Mouse (Mus musculus): ENCODE measurements at regions not wholly inside any gene's neighbourhood (a gene's known extent, or its start where the extent isn't known, plus 50 kb on each side); places are given as distances from the start of the nearest gene placed in this dataset.

DNA sequence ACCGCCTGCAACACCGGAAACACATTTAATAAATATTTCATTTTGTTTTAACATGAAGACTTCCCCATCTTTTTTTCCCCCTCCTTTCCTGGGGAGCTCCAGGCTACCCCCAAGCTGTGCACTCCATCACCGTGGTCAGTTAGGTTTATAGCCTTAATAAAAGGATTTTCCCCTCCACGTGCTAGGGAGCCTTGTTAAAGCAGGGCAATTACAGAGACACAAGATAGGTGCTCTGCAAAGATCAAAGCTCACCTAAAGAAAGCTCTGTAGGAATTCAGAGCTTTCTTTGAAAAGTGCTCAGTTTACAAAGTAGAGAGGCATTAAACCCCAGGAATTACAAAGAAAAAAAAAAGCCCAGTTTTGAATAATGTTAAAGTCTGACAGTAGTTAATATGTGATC is 61.6 kb upstream of the Etaa1 start:
- no peak for ATAC-seq (ENCODE audit: insufficient read depth, low FRiP score, low read depth)
- 23% methylated on average over 4 of the region's 4 CpGs for WGBS

DNA sequence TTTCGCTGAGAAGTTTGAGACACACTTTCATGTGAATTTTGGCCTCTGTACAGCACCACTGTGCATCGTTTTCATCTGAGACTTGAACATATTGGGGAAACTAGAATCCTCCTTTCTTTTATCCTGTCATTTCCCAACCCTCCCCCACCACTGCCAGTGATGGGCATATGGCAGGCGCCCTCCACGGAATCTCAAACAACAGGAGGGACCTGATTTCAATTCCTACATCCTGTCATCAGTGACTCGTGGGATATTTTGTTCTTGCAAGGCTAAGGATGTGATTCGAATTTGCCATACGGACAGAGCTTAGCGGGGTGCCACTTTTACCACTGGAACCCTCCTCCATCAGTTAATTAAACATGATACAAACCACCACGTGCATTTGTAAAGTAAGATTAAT is 60.9 kb upstream of the Etaa1 start:
- Histone ChIP-seq H3K4me1 (peaks cover 11% of the 10 kb centered on the region; the same call in 1 of the 2 replicates), H3K4me2 (no peak overlapping the region; the same call in 1 of the 2 replicates), H3K27ac (no peak overlapping the region), H3K27me3 (replicated peaks) (no peaks in the 10 kb centered on the region), H3K9ac (no peak overlapping the region), H3K9me3 (no peaks in the 10 kb centered on the region), H3K36me3 (no peaks in the 10 kb centered on the region), H3K4me3 (replicated peaks) (no peak overlapping the region)
- no peak for ATAC-seq (ENCODE audit: insufficient read depth, low FRiP score, low read depth)
- 31% methylated on average over 9 of the region's 9 CpGs for WGBS

More for the DNA sequence above, 61.6 kb upstream of the Etaa1 start:
- H3K27me3 ChIP-seq (replicated peaks) = no peaks in the 10 kb centered on the region
- H3K9ac ChIP-seq = no peak overlapping the region
- H3K36me3 ChIP-seq = no peaks in the 10 kb centered on the region
- no peaks in the 10 kb centered on the region for H3K9me3 ChIP-seq
- no peak overlapping the region for H3K4me2 ChIP-seq
- no peak overlapping the region for H3K4me3 ChIP-seq (replicated peaks)
- peaks cover 11% of the 10 kb centered on the region; the same call in 1 of the 2 replicates for H3K4me1 ChIP-seq
- no peak overlapping the region for H3K27ac ChIP-seq

DNA sequence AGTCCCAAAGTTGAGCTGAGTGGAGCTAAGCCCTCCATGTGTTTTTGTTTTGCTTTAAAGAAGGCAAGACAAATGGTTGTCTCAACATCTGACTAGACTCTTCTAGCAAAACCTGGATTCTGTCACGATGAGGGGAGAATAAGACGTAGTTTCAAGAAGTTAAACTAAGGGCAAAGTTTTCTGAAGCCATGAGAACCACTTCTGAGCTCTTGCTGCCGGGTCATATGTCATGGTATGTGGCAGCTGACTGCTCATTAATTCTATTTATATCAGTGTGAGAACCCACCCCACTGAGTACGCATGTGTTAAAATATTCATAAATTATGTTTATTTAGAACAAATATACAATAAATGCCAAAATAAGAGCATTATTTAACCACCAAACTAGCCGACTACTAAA is 58.4 kb upstream of the Etaa1 start:
- Histone ChIP-seq H3K4me3 (replicated peaks) (no peak overlapping the region), H3K27ac (0 out of 2 replicates have a peak overlapping the region, but pooled peaks have one; percentile 2), H3K36me3 (no peaks in the 10 kb centered on the region), H3K9me3 (no peaks in the 10 kb centered on the region), H3K27me3 (replicated peaks) (no peaks in the 10 kb centered on the region), H3K9ac (no peak overlapping the region), H3K4me1 (peaks cover 11% of the 10 kb centered on the region; the same call in 1 of the 2 replicates), H3K4me2 (no peak overlapping the region)
- WGBS = 37% methylated on average over 5 of the region's 5 CpGs
- ATAC-seq (ENCODE audit: insufficient read depth, low FRiP score, low read depth) = no peak

DNA sequence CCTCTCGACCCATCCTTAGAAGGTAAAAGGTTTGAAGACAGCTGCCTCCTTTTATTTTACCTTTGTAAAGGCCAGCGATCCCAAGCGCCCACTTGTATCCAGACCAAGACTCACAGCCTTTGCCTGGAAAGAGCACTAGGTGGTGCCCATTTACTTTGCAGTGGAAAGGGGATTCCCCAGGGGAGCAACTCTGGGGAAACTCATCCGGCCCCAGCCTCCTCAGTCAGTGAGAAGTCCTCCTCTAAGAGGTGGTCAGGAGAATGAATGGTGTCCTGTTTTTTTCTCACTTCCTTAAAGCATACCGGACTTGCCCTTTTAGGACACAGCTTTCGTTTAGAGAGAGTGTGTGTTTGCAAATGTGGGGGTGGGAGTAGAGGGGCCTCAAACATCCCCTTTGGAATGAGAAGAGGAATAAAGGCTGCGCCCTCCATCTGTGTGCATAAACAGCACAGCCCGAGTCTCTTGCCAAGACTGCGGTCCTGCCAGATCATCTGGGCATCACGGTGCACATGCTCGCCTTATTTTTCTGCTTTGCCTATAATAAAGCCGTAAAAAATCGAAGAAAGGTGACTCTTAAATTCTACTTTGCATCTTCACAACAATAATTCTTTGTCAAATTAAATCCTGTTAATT is 57.5 kb upstream of the Etaa1 start:
- no peaks in the 10 kb centered on the region for H3K9me3 ChIP-seq
- H3K27me3 ChIP-seq (replicated peaks) = no peaks in the 10 kb centered on the region
- ATAC-seq (ENCODE audit: insufficient read depth, low FRiP score, low read depth) = peak; percentile 80
- peak overlapping the region; percentile 43 for H3K4me2 ChIP-seq
- peak overlapping the region; percentile 70 for H3K27ac ChIP-seq
- peaks cover 11% of the 10 kb centered on the region; the same call in 1 of the 2 replicates for H3K4me1 ChIP-seq
- 8% methylated on average over 13 of the region's 13 CpGs for WGBS
- H3K36me3 ChIP-seq = no peaks in the 10 kb centered on the region
- H3K9ac ChIP-seq = no peak overlapping the region
- H3K4me3 ChIP-seq (replicated peaks) = peak overlapping the region; percentile 13; the same call in 1 of the 2 replicates

DNA sequence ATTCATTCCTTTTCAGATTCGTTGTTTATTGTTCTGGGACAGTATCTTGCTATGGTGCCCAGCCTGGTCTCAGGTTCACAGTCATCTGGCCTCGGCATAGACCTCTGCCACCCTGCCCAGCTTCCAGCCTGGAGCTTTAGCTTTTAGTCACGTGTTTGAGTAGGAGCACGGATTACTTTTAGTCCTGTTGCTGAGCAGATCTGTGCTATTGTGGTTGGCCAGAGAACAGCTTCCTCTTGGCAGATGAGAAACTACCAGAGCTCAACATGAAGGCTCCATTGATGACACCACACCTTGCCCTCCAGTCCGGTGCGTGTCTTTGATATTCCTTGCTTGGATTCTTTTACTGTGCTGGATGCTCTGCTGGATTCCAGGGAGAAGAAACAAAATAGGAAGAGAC is 54.5 kb upstream of the Etaa1 start:
- H3K36me3 ChIP-seq = no peaks in the 10 kb centered on the region
- H3K27me3 ChIP-seq (replicated peaks) = no peaks in the 10 kb centered on the region
- H3K27ac ChIP-seq = no peak overlapping the region
- H3K4me1 ChIP-seq = 0 out of 2 replicates have a peak, but pooled peaks cover 2% of the 10 kb centered on the region
- no peak overlapping the region for H3K9ac ChIP-seq
- WGBS = 85% methylated on average over 6 of the region's 6 CpGs
- no peak for ATAC-seq (ENCODE audit: insufficient read depth, low FRiP score, low read depth)
- H3K4me3 ChIP-seq (replicated peaks) = no peak overlapping the region
- no peaks in the 10 kb centered on the region for H3K9me3 ChIP-seq
- no peak overlapping the region for H3K4me2 ChIP-seq
